Mouse (Mus musculus) leukemia stem cell, adult 10-12 weeks (primary cell): ENCODE data around the gene Strn. TPM values are rescaled to one million over a fixed set of nuclear protein-coding genes. Genes with fewer than 3 reads are reported as not detected.

Experiments used
- polyA plus RNA-seq: library from polyadenylated mRNA; stranded (reverse); fragments of >175 nt; gene quantifications from 2 replicates; pipeline ENCODE4 v1.2.3, GENCODE M21; 2012; ENCODE audit warnings: low replicate concordance

Gene Strn
- polyA plus RNA-seq, result 2.1 TPM in 2 replicates

GRCm38 (mm10) chr17:78737096-78737495 lies at the start of gene Strn:
Strn (minus strand) TSS chr17:78737196.

Other genes with a start within 250 kb of the Strn start
- gene Vit, start 229.1 kb downstream of the Strn start, polyA plus RNA-seq, result not detected in 2 replicates
- gene Heatr5b, start 98.2 kb upstream of the Strn start, polyA plus RNA-seq, result 0.98 and 4.7 TPM in 2 replicates
- 0.30 and 2.5 TPM in 2 replicates for gene Gpatch11, start 98.4 kb upstream of the Strn start, polyA plus RNA-seq
- 3.7 and 8.2 TPM in 2 replicates for gene Eif2ak2, start 145.4 kb upstream of the Strn start, polyA plus RNA-seq
- not detected in 2 replicates for gene Sult6b1, start 169.8 kb upstream of the Strn start, polyA plus RNA-seq
- gene Cebpzos, start 179.3 kb upstream of the Strn start, polyA plus RNA-seq, result 0.77 and 1.0 TPM in 2 replicates
- 4.0 and 10.5 TPM in 2 replicates for gene Cebpz, start 199.9 kb upstream of the Strn start, polyA plus RNA-seq
- gene Ndufaf7, start 199.9 kb upstream of the Strn start, polyA plus RNA-seq, result 0.60 and 2.0 TPM in 2 replicates